Comparison of ENCODE assay signal across 9 mouse cellular contexts in the genomic region with DNA sequence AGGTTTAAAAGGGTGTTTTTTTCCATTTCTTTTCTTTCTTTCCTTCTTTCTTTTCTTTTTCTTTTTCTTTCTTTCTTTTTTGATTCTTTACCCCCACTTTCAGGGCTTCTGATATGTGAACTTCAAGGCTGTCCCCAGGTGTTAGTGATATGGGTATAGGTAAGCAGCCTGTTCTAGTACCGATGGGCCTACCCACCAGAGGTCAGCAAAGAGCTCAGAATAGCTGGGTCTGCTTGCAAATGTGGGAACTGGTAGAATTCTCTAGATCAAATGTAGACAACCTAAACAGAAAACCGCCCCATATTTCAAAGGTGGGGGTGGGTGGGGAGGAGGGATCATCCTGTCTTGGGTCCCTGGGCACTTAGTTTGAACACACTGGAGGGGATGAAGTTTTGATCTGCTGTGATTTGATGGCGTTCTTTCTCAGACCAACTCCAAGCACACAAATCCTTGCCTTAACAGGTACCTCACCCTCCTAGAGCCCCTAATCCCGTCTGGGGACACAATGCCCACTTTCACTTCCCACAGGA. TPM values are rescaled to one million over a fixed set of nuclear protein-coding genes. Genes with fewer than 3 reads are reported as not detected.
A peak's percentile ranks its signal among the peaks of the same experiment; 100 is the strongest.
DNase-seq lines count a peak whose midpoint lies in the region; ATAC-seq and TF ChIP-seq lines count a peak whose summit lies in the region.
"Had no signal": no experiment of that assay in that cellular context is flagged by ENCODE, and none has a peak within 500 bp of the region (broad histone marks: within the 10 kb centered on the region; RNA-seq: fewer than 3 reads in every experiment).

No protein-coding gene starts in this region.

- no peak overlapping the region for H3K4me3 ChIP-seq in bone marrow, adult 2 months (replicated peaks; ENCODE audit: control insufficient read depth, low read depth, low read length)
- H3K4me3 ChIP-seq in liver, embryonic 15.5 days (replicated peaks), result no peak overlapping the region
- H3K4me3 ChIP-seq in neural tube, embryonic 12.5 days, result no peak overlapping the region
- no peak overlapping the region for H3K4me3 ChIP-seq in stomach, embryonic 15.5 days (replicated peaks)
- H3K4me3 ChIP-seq: embryonic facial prominence, embryonic 12.5 days had no signal

- peaks cover 11% of the 10 kb centered on the region for H3K27me3 ChIP-seq in liver, embryonic 15.5 days
- no peaks in the 10 kb centered on the region for H3K27me3 ChIP-seq in neural tube, embryonic 12.5 days (replicated peaks)
- H3K27me3 ChIP-seq in stomach, embryonic 15.5 days (replicated peaks), result no peaks in the 10 kb centered on the region
- H3K27me3 ChIP-seq: embryonic facial prominence, embryonic 12.5 days had no signal

- no peaks in the 10 kb centered on the region for H3K9me3 ChIP-seq in liver, embryonic 15.5 days (replicated peaks)
- no peaks in the 10 kb centered on the region for H3K9me3 ChIP-seq in neural tube, embryonic 12.5 days
- no peaks in the 10 kb centered on the region for H3K9me3 ChIP-seq in stomach, embryonic 15.5 days
- H3K9me3 ChIP-seq: embryonic facial prominence, embryonic 12.5 days had no signal

- 22% methylated on average over 4 of the region's 4 CpGs for WGBS in bone marrow, adult 2 months
- WGBS in liver, embryonic 15.5 days (ENCODE audit: insufficient replicate concordance), result 28% methylated on average over 4 of the region's 4 CpGs
- WGBS in neural tube, embryonic 12.5 days, result 43% methylated on average over 4 of the region's 4 CpGs
- 22% methylated on average over 4 of the region's 4 CpGs for WGBS in stomach, embryonic 15.5 days

- H3K36me3 ChIP-seq in liver, embryonic 15.5 days (replicated peaks), result no peaks in the 10 kb centered on the region
- H3K36me3 ChIP-seq in neural tube, embryonic 12.5 days, result no peaks in the 10 kb centered on the region
- no peaks in the 10 kb centered on the region for H3K36me3 ChIP-seq in stomach, embryonic 15.5 days
- H3K36me3 ChIP-seq: embryonic facial prominence, embryonic 12.5 days had no signal

- ATAC-seq in erythroblast, adult 5-6 weeks (replicated peaks; ENCODE audit: low FRiP score, poor library complexity, severe bottlenecking), result 0 out of 2 replicates have a peak, but pooled peaks have one; percentile 47
- 0 out of 2 replicates have a peak, but pooled peaks have one; percentile 42 for ATAC-seq in liver, embryonic 15.5 days (ENCODE audit: insufficient read depth)
- ATAC-seq in neural tube, embryonic 12.5 days (ENCODE audit: low FRiP score, low read depth), result peak; percentile 74; the same call in 1 of the 2 replicates
- peak; percentile 72 for ATAC-seq in stomach, embryonic 15.5 days (ENCODE audit: insufficient read depth, low FRiP score, low read depth)

- peak; percentile 61 to 76 for DNase-seq in CD8-positive naive resting alpha-beta T cell, adult 2 months (ENCODE audit: low read depth in 2 of 2, low spot score in 2 of 2)
- DNase-seq in heart, postnatal 36 days, result peak; percentile 78 to 84
- peak; percentile 89 for DNase-seq in layer of hippocampus, adult 11-12 months (ENCODE audit: low spot score)

- no peak overlapping the region for H3K4me2 ChIP-seq in liver, embryonic 15.5 days
- no peak overlapping the region for H3K4me2 ChIP-seq in neural tube, embryonic 12.5 days (replicated peaks)
- no peak overlapping the region for H3K4me2 ChIP-seq in stomach, embryonic 15.5 days
- H3K4me2 ChIP-seq: embryonic facial prominence, embryonic 12.5 days had no signal

- TF ChIP-seq POLR2A in bone marrow, adult 2 months (IDR thresholded peaks at IDR 0.05; ENCODE audit: borderline replicate concordance, control insufficient read depth, low read depth, low read length), result no peak

- peak; percentile 66 for TF ChIP-seq CTCF in bone marrow, adult 2 months (IDR thresholded peaks at IDR 0.05; ENCODE audit: control insufficient read depth, insufficient read depth, low read length)

- H3K27ac ChIP-seq in bone marrow, adult 2 months (ENCODE audit: control insufficient read depth, insufficient read depth, low read depth, low read length, poor library complexity), result no peak overlapping the region
- H3K27ac ChIP-seq in liver, embryonic 15.5 days (replicated peaks), result no peak overlapping the region
- H3K27ac ChIP-seq in neural tube, embryonic 12.5 days, result no peak overlapping the region
- 0 out of 2 replicates have a peak overlapping the region, but pooled peaks have one; percentile 21 for H3K27ac ChIP-seq in stomach, embryonic 15.5 days

- H3K9ac ChIP-seq in liver, embryonic 15.5 days, result no peak overlapping the region
- H3K9ac ChIP-seq in neural tube, embryonic 12.5 days, result no peak overlapping the region
- H3K9ac ChIP-seq in stomach, embryonic 15.5 days, result no peak overlapping the region
- H3K9ac ChIP-seq: embryonic facial prominence, embryonic 12.5 days had no signal

- intact Hi-C loops in heart, postnatal 36 days (cut with DNase I), result loop anchor here (1.0 to 5.0 kb wide), 5 partner anchors 180 to 546 kb away; no protein-coding TSS in a partner anchor

- no peaks in the 10 kb centered on the region for H3K4me1 ChIP-seq in bone marrow, adult 2 months (ENCODE audit: control insufficient read depth, insufficient read depth, low read length)
- H3K4me1 ChIP-seq in liver, embryonic 15.5 days (replicated peaks), result peaks cover 3% of the 10 kb centered on the region; the same call in 1 of the 2 replicates
- H3K4me1 ChIP-seq in neural tube, embryonic 12.5 days, result peaks cover 6% of the 10 kb centered on the region; the same call in 1 of the 2 replicates
- H3K4me1 ChIP-seq in stomach, embryonic 15.5 days, result peaks cover 5% of the 10 kb centered on the region; the same call in 1 of the 2 replicates

RNA-seq across cellular contexts. Expression of gene Gnas, which starts 28.1 kb away (rescaled TPM):
- 159 and 173 TPM in 2 replicates for polyA plus RNA-seq in bone marrow, adult 2 months (2011; ENCODE audit: insufficient read depth, insufficient read length, low replicate concordance, missing spikeins)
- 236 and 242 TPM in 2 replicates for total RNA-seq in erythroblast, adult 5-6 weeks (2015; ENCODE audit: low replicate concordance)
- total RNA-seq in erythroblast, adult 5-6 weeks (2017; ENCODE audit: low replicate concordance), result 156 and 162 TPM in 2 replicates
- 1,000 to 10,000 TPM; 1,171 to 1,227 TPM for total RNA-seq in heart, postnatal 36 days (2021)
- 323 and 336 TPM in 2 replicates for polyA plus RNA-seq in liver, embryonic 15.5 days (2015; fragmentation: Nextera tagmentation; extraction: Ambion mirVana)
- 1,608 and 1,653 TPM in 2 replicates for polyA plus RNA-seq in neural tube, embryonic 12.5 days (2016; fragmentation: Nextera tagmentation; extraction: Ambion mirVana)
- polyA plus RNA-seq in stomach, embryonic 15.5 days (2015; fragmentation: Nextera tagmentation; extraction: Ambion mirVana), result 1,615 and 1,630 TPM in 2 replicates

RNA-seq across cellular contexts. Expression of gene Gm20721, which starts 34.3 kb away (rescaled TPM):
- 0.66 TPM in 1 of 2 replicates, not detected in the other for polyA plus RNA-seq in bone marrow, adult 2 months (2011; ENCODE audit: insufficient read depth, insufficient read length, low replicate concordance, missing spikeins)
- not detected in 2 replicates for total RNA-seq in erythroblast, adult 5-6 weeks (2015; ENCODE audit: low replicate concordance)
- total RNA-seq in erythroblast, adult 5-6 weeks (2017; ENCODE audit: low replicate concordance), result 0.43 and 8.5 TPM in 2 replicates
- total RNA-seq in heart, postnatal 36 days (2021), result 1 to 10 TPM; 2.4 TPM
- 49.2 and 59.3 TPM in 2 replicates for polyA plus RNA-seq in liver, embryonic 15.5 days (2015; fragmentation: Nextera tagmentation; extraction: Ambion mirVana)
- 11.6 and 20.7 TPM in 2 replicates for polyA plus RNA-seq in neural tube, embryonic 12.5 days (2016; fragmentation: Nextera tagmentation; extraction: Ambion mirVana)
- 37.5 and 62.9 TPM in 2 replicates for polyA plus RNA-seq in stomach, embryonic 15.5 days (2015; fragmentation: Nextera tagmentation; extraction: Ambion mirVana)
